Mouse (Mus musculus) forebrain, embryonic 16.5 days (tissue): ENCODE data around the gene Zfp599. TPM values are rescaled to one million over a fixed set of nuclear protein-coding genes. Genes with fewer than 3 reads are reported as not detected.
A peak's percentile ranks its signal among the peaks of the same experiment; 100 is the strongest.

ENCODE experiments used
- ATAC-seq: fragments of 200-750 bp; cut with Nextera tagmentation; 2 replicates; pipeline ENCODE4 v1.8.0; 2017; ENCODE audit warnings: mild to moderate bottlenecking, moderate library complexity
- H3K27ac ChIP-seq: fragments of 300-500 bp; sonication (generic); 2 replicates; pipeline ENCODE4 v1.5.1; 2014; ENCODE audit warnings: low read length, control low read depth
- H3K27me3 ChIP-seq: fragments of 300-500 bp; sonication (generic); replicated peaks from 2 replicates; pipeline ENCODE4 v1.6.1; 2014; ENCODE audit warnings: low read length; ENCODE audit not compliant: control insufficient read depth, insufficient read depth
- H3K36me3 ChIP-seq: fragments of 300-500 bp; sonication (generic); 2 replicates; pipeline ENCODE4 v1.6.1; 2014; ENCODE audit not compliant: control insufficient read depth, insufficient read depth
- H3K4me1 ChIP-seq: fragments of 300-500 bp; sonication (generic); replicated peaks from 2 replicates; pipeline ENCODE4 v1.6.1; 2014; ENCODE audit warnings: low read length; ENCODE audit not compliant: control insufficient read depth, insufficient read depth
- H3K4me2 ChIP-seq: fragments of 300-500 bp; sonication (generic); 2 replicates; pipeline ENCODE4 v1.6.1; 2014; ENCODE audit warnings: mild to moderate bottlenecking, low read length, control low read depth
- H3K4me3 ChIP-seq: fragments of 300-500 bp; sonication (generic); replicated peaks from 2 replicates; pipeline ENCODE4 v1.5.1; 2014; ENCODE audit warnings: mild to moderate bottlenecking, low read length, control low read depth
- H3K9ac ChIP-seq: fragments of 300-500 bp; sonication (generic); replicated peaks from 2 replicates; pipeline ENCODE4 v1.6.1; 2014; ENCODE audit warnings: low read depth, low read length, control low read depth
- H3K9me3 ChIP-seq: fragments of 300-500 bp; sonication (generic); 2 replicates; pipeline ENCODE4 v1.6.1; 2016; ENCODE audit warnings: low read length; ENCODE audit not compliant: control insufficient read depth
- WGBS: fragments of 180-500 bp; shearing (Covaris S2); extraction: QIAGEN DNeasy Blood & Tissue Kit; methylation state at CpG from one replicate; pipeline ENCODE4 v1.1.7; 2014; 5-methylcytosine and 5-hydroxymethylcytosine counted together
- polyA plus RNA-seq: library from polyadenylated mRNA; unstranded; fragments of >200 nt; fragmentation: Nextera tagmentation; extraction: Ambion mirVana; gene quantifications from 2 replicates; pipeline ENCODE4 v1.2.1, GENCODE M21; 2015

Zfp599 gene
- polyA plus RNA-seq, 1 experiment from 2014 or later = 12.9 TPM

DNA sequence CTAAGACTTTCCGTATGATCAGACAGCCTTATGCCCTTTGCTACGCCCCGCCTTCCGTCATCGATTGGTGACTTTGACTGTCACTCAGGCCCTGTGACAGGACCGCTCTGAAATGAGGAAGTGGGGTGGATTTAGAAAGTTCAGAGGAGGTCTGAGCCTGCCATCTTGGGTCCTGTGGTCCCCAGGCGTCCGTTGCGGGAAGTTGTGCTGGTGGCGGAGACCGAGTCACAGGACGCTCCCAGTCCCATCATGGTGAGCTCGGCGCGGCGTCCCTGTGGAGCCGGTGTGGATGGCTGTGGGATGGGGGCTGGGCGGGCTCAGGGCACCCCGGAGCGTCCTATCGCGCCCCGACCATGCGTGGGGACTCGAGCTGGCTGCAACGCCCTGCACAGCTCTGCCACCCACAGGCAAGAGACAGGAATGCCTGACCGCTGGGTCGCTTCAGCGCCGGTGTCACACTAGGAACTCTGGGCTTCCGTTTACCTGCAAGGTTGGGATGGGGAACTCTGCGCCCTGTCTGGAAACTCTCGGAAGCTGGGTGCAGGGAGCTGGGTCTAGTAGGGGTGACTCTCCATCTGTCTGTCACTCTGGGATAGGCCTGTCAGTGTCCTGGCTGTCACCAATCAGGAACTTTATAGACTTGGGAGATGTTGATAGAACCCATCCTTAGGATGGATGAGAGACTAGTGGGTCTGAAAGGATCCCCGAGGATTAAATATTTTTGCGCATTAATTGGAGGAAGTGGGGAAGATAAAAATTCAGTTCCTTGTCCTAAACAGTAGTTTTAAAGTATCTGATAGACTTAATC lies 33.9 kb downstream of the Zfp599 start, which contains the start of gene Zfp809:
Gene Zfp809, plus strand, starts transcription at position 134 of the 808 bp plus-strand sequence.
- peak within 1 kb of the TSS; percentile 82 for H3K9ac ChIP-seq
- H3K27ac ChIP-seq = peak within 1 kb of the TSS; percentile 86
- WGBS = 2% methylated on average over 35 of the region's 35 CpGs
- no peaks in the 10 kb centered on the region for H3K36me3 ChIP-seq
- H3K27me3 ChIP-seq = no peaks in the 10 kb centered on the region
- peak within 1 kb of the TSS; percentile 96 for H3K4me3 ChIP-seq
- 0 out of 2 replicates have a peak, but pooled peaks cover 5% of the 10 kb centered on the region for H3K4me1 ChIP-seq
- no peaks in the 10 kb centered on the region for H3K9me3 ChIP-seq
- peak; percentile 99 for ATAC-seq
- peak within 1 kb of the TSS; percentile 79 for H3K4me2 ChIP-seq

DNA sequence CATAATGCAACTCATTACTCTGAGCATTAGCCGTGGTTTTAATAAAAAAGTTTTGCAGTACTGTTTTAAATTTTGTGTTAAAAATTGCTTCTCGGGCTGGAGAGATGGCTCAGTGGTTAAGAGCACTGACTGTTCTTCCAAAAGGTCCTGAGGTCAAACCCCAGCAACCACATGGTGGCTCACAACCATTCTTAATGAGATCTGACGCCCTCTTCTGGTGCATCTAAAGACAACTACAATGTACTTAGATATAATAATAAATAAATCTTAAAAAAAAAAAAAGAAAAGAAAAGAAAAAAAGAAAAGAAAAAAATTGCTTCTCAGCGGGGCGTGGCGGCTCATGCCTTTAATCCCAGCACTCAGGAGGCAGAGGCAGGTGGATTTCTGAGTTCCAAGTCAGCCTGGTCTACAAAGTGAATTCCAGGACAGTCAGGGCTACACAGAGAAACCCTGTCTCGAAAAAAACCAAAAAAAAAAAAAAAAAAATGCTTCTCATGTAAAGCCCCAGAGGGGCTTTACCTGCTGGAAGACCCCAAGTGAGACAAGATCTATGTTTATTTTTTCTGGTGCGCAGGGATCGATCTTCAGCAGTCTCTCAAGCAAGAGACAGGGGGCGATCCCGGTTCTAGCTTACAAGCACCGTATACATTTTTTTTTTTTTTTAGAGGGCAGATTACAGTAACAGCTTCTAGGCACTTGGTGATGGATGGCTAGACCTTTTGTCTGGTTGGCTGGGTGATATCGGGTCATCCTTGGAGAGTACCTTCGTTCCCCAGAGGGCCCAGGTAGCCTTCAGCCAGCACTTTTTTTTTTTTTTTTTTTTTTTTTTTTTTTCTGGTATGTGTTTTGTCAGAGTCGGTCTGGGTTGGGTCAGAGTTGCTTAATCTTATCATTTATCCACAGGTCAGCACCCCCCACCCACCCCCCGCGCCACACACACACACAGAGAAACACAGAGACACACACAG lies 34.9 kb downstream of the Zfp599 start:
- H3K27ac ChIP-seq = peak overlapping the region; percentile 86
- WGBS = 26% methylated on average over 17 of the region's 17 CpGs
- peak; percentile 39 for ATAC-seq

GRCm38 (mm10) chr9:22224066-22224465 lies 35.6 kb downstream of the Zfp599 start:
- H3K27me3 ChIP-seq = no peaks in the 10 kb centered on the region
- no peak overlapping the region for H3K4me3 ChIP-seq
- 95% methylated on average over 4 of the region's 4 CpGs for WGBS
- H3K4me2 ChIP-seq = no peak overlapping the region
- no peak overlapping the region for H3K9ac ChIP-seq
- ATAC-seq = no peak
- no peak overlapping the region for H3K27ac ChIP-seq
- no peaks in the 10 kb centered on the region for H3K9me3 ChIP-seq
- no peaks in the 10 kb centered on the region for H3K36me3 ChIP-seq
- H3K4me1 ChIP-seq = 0 out of 2 replicates have a peak, but pooled peaks cover 5% of the 10 kb centered on the region

More for the DNA sequence above, 34.9 kb downstream of the Zfp599 start:
- peak overlapping the region; percentile 79 for H3K4me2 ChIP-seq
- no peaks in the 10 kb centered on the region for H3K27me3 ChIP-seq
- H3K4me3 ChIP-seq = peak overlapping the region; percentile 96
- H3K9ac ChIP-seq = peak overlapping the region; percentile 82
- H3K9me3 ChIP-seq = no peaks in the 10 kb centered on the region
- H3K4me1 ChIP-seq = 0 out of 2 replicates have a peak, but pooled peaks cover 5% of the 10 kb centered on the region
- H3K36me3 ChIP-seq = no peaks in the 10 kb centered on the region

DNA sequence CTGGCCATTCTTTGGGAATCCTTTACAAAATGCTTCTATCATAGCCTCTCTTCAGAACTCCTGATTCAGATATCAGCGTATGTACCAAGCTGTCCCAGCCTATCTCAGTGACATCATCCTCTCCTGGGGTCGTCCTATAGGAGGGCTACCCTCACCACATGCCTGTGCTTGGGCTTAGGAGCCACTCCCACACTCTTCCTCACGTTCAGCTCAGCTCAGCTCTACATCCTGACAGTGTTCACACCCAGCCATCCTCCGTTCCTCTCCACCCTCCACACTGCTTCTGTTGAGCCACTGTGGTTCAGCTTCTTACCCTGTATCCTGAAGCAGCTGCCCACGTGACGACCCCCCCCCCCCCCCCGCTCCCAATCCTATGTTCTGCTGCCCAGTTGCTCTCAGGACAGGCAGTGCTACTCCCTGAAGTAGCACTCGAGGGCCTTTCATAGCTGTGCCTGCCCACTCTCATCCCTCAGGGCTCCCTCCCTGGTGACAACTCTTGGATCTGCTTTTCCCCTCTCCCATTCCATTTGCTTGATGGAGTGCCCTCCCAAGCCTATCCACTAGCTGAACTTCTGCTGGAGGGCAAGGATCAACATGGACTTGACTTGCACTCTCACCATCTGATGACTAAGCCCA lies 41.7 kb downstream of the Zfp599 start:
- no peak for ATAC-seq
- 49% methylated on average over 7 of the region's 8 CpGs for WGBS

GRCm38 (mm10) chr9:22216705-22217104 lies 43.0 kb downstream of the Zfp599 start:
- Histone ChIP-seq H3K9ac (no peak overlapping the region), H3K4me1 (no peaks in the 10 kb centered on the region), H3K36me3 (no peaks in the 10 kb centered on the region), H3K4me3 (no peak overlapping the region), H3K27me3 (no peaks in the 10 kb centered on the region), H3K4me2 (no peak overlapping the region), H3K27ac (no peak overlapping the region), H3K9me3 (no peaks in the 10 kb centered on the region)
- 61% methylated on average over 3 of the region's 3 CpGs for WGBS
- ATAC-seq = no peak

More for the DNA sequence above, 41.7 kb downstream of the Zfp599 start:
- Histone ChIP-seq H3K36me3 (no peaks in the 10 kb centered on the region), H3K4me2 (no peak overlapping the region), H3K9me3 (no peaks in the 10 kb centered on the region), H3K9ac (no peak overlapping the region), H3K27me3 (no peaks in the 10 kb centered on the region), H3K4me3 (no peak overlapping the region), H3K4me1 (no peaks in the 10 kb centered on the region), H3K27ac (no peak overlapping the region)

DNA sequence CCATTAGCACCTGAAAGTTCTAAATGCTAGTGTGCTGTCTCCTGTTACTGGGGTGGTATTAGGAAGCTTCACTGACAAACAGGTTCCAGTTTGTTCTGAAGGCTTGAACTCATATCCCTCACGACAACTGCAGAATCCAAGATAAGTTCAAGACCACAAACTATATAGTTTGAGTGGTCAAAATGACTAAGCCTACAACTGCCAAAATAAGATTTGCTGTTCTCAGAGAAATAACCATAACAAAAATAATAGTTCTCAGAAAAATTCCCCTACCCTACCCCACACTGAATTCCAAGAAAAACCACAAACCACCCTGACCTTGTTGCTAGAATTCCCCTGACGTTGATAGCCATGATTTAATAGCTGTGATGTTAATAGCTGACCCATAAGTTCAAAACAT lies 45.1 kb downstream of the Zfp599 start:
- no peaks in the 10 kb centered on the region for H3K9me3 ChIP-seq
- H3K9ac ChIP-seq = no peak overlapping the region
- H3K4me3 ChIP-seq = no peak overlapping the region
- H3K36me3 ChIP-seq = no peaks in the 10 kb centered on the region
- WGBS = 90% methylated on average over 2 of the region's 2 CpGs
- H3K27ac ChIP-seq = no peak overlapping the region
- no peak overlapping the region for H3K4me2 ChIP-seq
- H3K27me3 ChIP-seq = no peaks in the 10 kb centered on the region
- no peak for ATAC-seq
- no peaks in the 10 kb centered on the region for H3K4me1 ChIP-seq

GRCm38 (mm10) chr9:22213785-22214194 lies 45.9 kb downstream of the Zfp599 start:
- H3K4me2 ChIP-seq = no peak overlapping the region
- no peak overlapping the region for H3K4me3 ChIP-seq
- H3K4me1 ChIP-seq = no peaks in the 10 kb centered on the region
- H3K9ac ChIP-seq = no peak overlapping the region
- H3K9me3 ChIP-seq = no peaks in the 10 kb centered on the region
- 68% methylated on average over 2 of the region's 2 CpGs for WGBS
- H3K27ac ChIP-seq = no peak overlapping the region
- H3K27me3 ChIP-seq = no peaks in the 10 kb centered on the region
- no peaks in the 10 kb centered on the region for H3K36me3 ChIP-seq
- no peak for ATAC-seq
